Comparison of ENCODE assay signal across 15 mouse cellular contexts in genomic region chr11:96277151-96278044, GRCm38 (mm10). TPM values are rescaled to one million over a fixed set of nuclear protein-coding genes. Genes with fewer than 3 reads are reported as not detected.
DNase-seq lines count a peak whose midpoint lies in the region; ATAC-seq and TF ChIP-seq lines count a peak whose summit lies in the region.
"Had no signal": no experiment of that assay in that cellular context is flagged by ENCODE, and none has a peak within 500 bp of the region (broad histone marks: within the 10 kb centered on the region; RNA-seq: fewer than 3 reads in every experiment).

No protein-coding gene starts in this region.

- H3K9ac ChIP-seq in stomach, embryonic 15.5 days, result peak overlapping the region; percentile 12; the same call in 1 of the 2 replicates
- H3K9ac ChIP-seq in stomach, postnatal 0 days (ENCODE audit: low read length), result no peak overlapping the region
- no peak overlapping the region for H3K9ac ChIP-seq in limb, embryonic 11.5 days (ENCODE audit: low read length)
- H3K9ac ChIP-seq: embryonic facial prominence, embryonic 13.5 days; forebrain, embryonic 13.5 days; heart, embryonic 12.5 days had no signal

- no peak for ATAC-seq in stomach, embryonic 15.5 days (ENCODE audit: insufficient read depth, low FRiP score, low read depth)
- ATAC-seq in stomach, postnatal 0 days (ENCODE audit: low FRiP score, low TSS enrichment), result no peak
- no peak for ATAC-seq in limb, embryonic 11.5 days (ENCODE audit: insufficient number of reproducible peaks, low FRiP score, low TSS enrichment, low read depth)
- ATAC-seq: forebrain, embryonic 13.5 days had no signal

- H3K36me3 ChIP-seq in stomach, embryonic 15.5 days, result no peaks in the 10 kb centered on the region
- H3K36me3 ChIP-seq in stomach, postnatal 0 days (ENCODE audit: control insufficient read depth, insufficient read depth, low read length), result no peaks in the 10 kb centered on the region
- H3K36me3 ChIP-seq in limb, embryonic 11.5 days (ENCODE audit: control insufficient read depth, insufficient read depth, low read length), result no peaks in the 10 kb centered on the region
- no peaks in the 10 kb centered on the region for H3K36me3 ChIP-seq in thymus, adult 2 months (ENCODE audit: control insufficient read depth, insufficient read depth, low read length)
- H3K36me3 ChIP-seq: embryonic facial prominence, embryonic 13.5 days; heart, embryonic 12.5 days; midbrain, embryonic 10.5 days had no signal

- WGBS in stomach, embryonic 15.5 days, result 7% methylated on average over 35 of the region's 35 CpGs
- 10% methylated on average over 35 of the region's 35 CpGs for WGBS in stomach, postnatal 0 days
- WGBS in limb, embryonic 11.5 days, result under 1% methylated on average over 35 of the region's 35 CpGs
- WGBS in thymus, adult 2 months, result 8% methylated on average over 35 of the region's 35 CpGs

- TF ChIP-seq POLR2A in thymus, adult 2 months (IDR thresholded peaks at IDR 0.05; ENCODE audit: control insufficient read depth, extremely low read depth, insufficient read depth, low read length, poor library complexity), result no peak

- H3K4me2 ChIP-seq in stomach, embryonic 15.5 days, result peak overlapping the region; percentile 2; the same call in 1 of the 2 replicates
- no peak overlapping the region for H3K4me2 ChIP-seq in stomach, postnatal 0 days (replicated peaks; ENCODE audit: low read depth)
- H3K4me2 ChIP-seq in limb, embryonic 11.5 days (ENCODE audit: low read depth, severe bottlenecking), result peak overlapping the region; percentile 19
- H3K4me2 ChIP-seq: embryonic facial prominence, embryonic 13.5 days; forebrain, embryonic 13.5 days; heart, embryonic 12.5 days had no signal

- no peak for TF ChIP-seq EP300 in stomach, postnatal 0 days (optimal IDR thresholded peaks at IDR 0.05)

- H3K27me3 ChIP-seq in stomach, embryonic 15.5 days (replicated peaks), result peaks cover 83% of the 10 kb centered on the region
- peaks cover 41% of the 10 kb centered on the region for H3K27me3 ChIP-seq in stomach, postnatal 0 days (ENCODE audit: control insufficient read depth, insufficient read depth, low read length)
- peaks cover 89% of the 10 kb centered on the region for H3K27me3 ChIP-seq in limb, embryonic 11.5 days (ENCODE audit: control insufficient read depth, insufficient read depth, low read length)
- H3K27me3 ChIP-seq in thymus, adult 2 months (ENCODE audit: control insufficient read depth, insufficient read depth, low read length), result peaks cover 45% of the 10 kb centered on the region

- H3K4me1 ChIP-seq in stomach, embryonic 15.5 days, result peaks cover 12% of the 10 kb centered on the region
- H3K4me1 ChIP-seq in stomach, postnatal 0 days (replicated peaks; ENCODE audit: control insufficient read depth, insufficient read depth), result no peaks in the 10 kb centered on the region
- peaks cover 5% of the 10 kb centered on the region; the same call in 1 of the 2 replicates for H3K4me1 ChIP-seq in limb, embryonic 11.5 days (ENCODE audit: control insufficient read depth, insufficient read depth, low read length)
- no peaks in the 10 kb centered on the region for H3K4me1 ChIP-seq in thymus, adult 2 months (replicated peaks; ENCODE audit: control insufficient read depth, insufficient read depth, low read length)

- intact Hi-C loops in left cerebral cortex, postnatal 10 days (cut with DNase I), result loop anchor here (2.0 to 10.0 kb wide), 3 partner anchors 273 to 747 kb away; partner anchors contain the start of gene Scrn2

- no peak for TF ChIP-seq CTCF in stomach, postnatal 0 days (IDR thresholded peaks at IDR 0.05; ENCODE audit: low read depth)
- TF ChIP-seq CTCF in thymus, adult 2 months (IDR thresholded peaks at IDR 0.05; ENCODE audit: borderline replicate concordance, control insufficient read depth, extremely low read depth, insufficient read depth, low read length, poor library complexity), result no peak

- DNase-seq in adrenal gland, adult 2 months, result peak; percentile 76
- no peak for DNase-seq in adrenal gland, adult 8-10 months
- DNase-seq in stomach, postnatal 0 days (ENCODE audit: low spot score), result no peak
- no peak for DNase-seq in limb, embryonic 11.5 days (ENCODE audit: low spot score)
- no peak for DNase-seq in embryo, embryonic 10.5 days (ENCODE audit: low spot score)
- no peak for DNase-seq in thymus, adult 2 months
- no peak for DNase-seq in left cerebral cortex, postnatal 10 days (ENCODE audit: extremely low spot score in 1 of 2, low spot score in 2 of 2)
- DNase-seq: cerebellum, postnatal 25 days; gastrocnemius, postnatal 10 days had no signal

- H3K27ac ChIP-seq in stomach, embryonic 15.5 days, result no peak overlapping the region
- H3K27ac ChIP-seq in stomach, postnatal 0 days (replicated peaks), result no peak overlapping the region
- no peak overlapping the region for H3K27ac ChIP-seq in limb, embryonic 11.5 days (replicated peaks; ENCODE audit: low read depth, low read length)
- no peak overlapping the region for H3K27ac ChIP-seq in thymus, adult 2 months (ENCODE audit: control insufficient read depth, insufficient read depth, low read length)
- H3K27ac ChIP-seq: embryonic facial prominence, embryonic 13.5 days; forebrain, embryonic 13.5 days; midbrain, embryonic 10.5 days had no signal

- no peaks in the 10 kb centered on the region for H3K9me3 ChIP-seq in stomach, embryonic 15.5 days
- H3K9me3 ChIP-seq in stomach, postnatal 0 days (ENCODE audit: control insufficient read depth, low read length), result no peaks in the 10 kb centered on the region
- no peaks in the 10 kb centered on the region for H3K9me3 ChIP-seq in limb, embryonic 11.5 days (ENCODE audit: control insufficient read depth, low read length)
- H3K9me3 ChIP-seq: embryonic facial prominence, embryonic 13.5 days; forebrain, embryonic 13.5 days; heart, embryonic 12.5 days; midbrain, embryonic 10.5 days had no signal

- no peak overlapping the region for H3K4me3 ChIP-seq in stomach, embryonic 15.5 days (replicated peaks)
- no peak overlapping the region for H3K4me3 ChIP-seq in stomach, postnatal 0 days (ENCODE audit: low read depth, low read length)
- no peak overlapping the region for H3K4me3 ChIP-seq in limb, embryonic 11.5 days (ENCODE audit: low read depth, low read length)
- no peak overlapping the region for H3K4me3 ChIP-seq in thymus, adult 2 months (ENCODE audit: control insufficient read depth, insufficient read depth, low read length)
- H3K4me3 ChIP-seq: embryonic facial prominence, embryonic 13.5 days; forebrain, embryonic 13.5 days; heart, embryonic 12.5 days; midbrain, embryonic 10.5 days had no signal

RNA-seq across cellular contexts. Expression of gene Hoxb8, which starts 4.3 kb away (rescaled TPM):
- 10 to 100 TPM; 67.3 to 93.9 TPM for total RNA-seq in adrenal gland, adult 2 months (2021)
- 357 and 428 TPM in 2 replicates for polyA plus RNA-seq in adrenal gland, adult 2 months (2012; rRNA removed)
- total RNA-seq in adrenal gland, adult 8-10 months (2022), result 10 to 100 TPM; 50.4 to 99.8 (median 83.6) TPM
- 1.1 and 1.9 TPM in 2 replicates for polyA plus RNA-seq in stomach, embryonic 15.5 days (2015; fragmentation: Nextera tagmentation; extraction: Ambion mirVana)
- polyA plus RNA-seq in stomach, postnatal 0 days (2015; fragmentation: Nextera tagmentation; extraction: Ambion mirVana), result 0.42 and 0.83 TPM in 2 replicates
- 0.38 and 0.89 TPM in 2 replicates for polyA plus RNA-seq in limb, embryonic 11.5 days (2014; fragmentation: Nextera tagmentation; extraction: Ambion mirVana)
- 0.09 and 0.20 TPM in 2 replicates for polyA plus RNA-seq in thymus, adult 2 months (2012; rRNA removed)
- total RNA-seq in left cerebral cortex, postnatal 10 days (2021), result not detected
- total RNA-seq: left cerebral cortex, postnatal 14 days had no signal
- polyA plus RNA-seq: forebrain, embryonic 13.5 days; heart, embryonic 12.5 days; midbrain, embryonic 10.5 days had no signal

RNA-seq across cellular contexts. Expression of gene Hoxb9, which starts 6.1 kb away (rescaled TPM):
- total RNA-seq in adrenal gland, adult 2 months (2021), result 100 to 1,000 TPM; 183 to 377 TPM
- polyA plus RNA-seq in adrenal gland, adult 2 months (2012; rRNA removed), result 156 and 180 TPM in 2 replicates
- total RNA-seq in adrenal gland, adult 8-10 months (2022), result 100 to 1,000 TPM; 157 to 250 (median 226) TPM
- polyA plus RNA-seq in stomach, embryonic 15.5 days (2015; fragmentation: Nextera tagmentation; extraction: Ambion mirVana), result 0.13 and 0.35 TPM in 2 replicates
- 0.05 and 0.06 TPM in 2 replicates for polyA plus RNA-seq in stomach, postnatal 0 days (2015; fragmentation: Nextera tagmentation; extraction: Ambion mirVana)
- polyA plus RNA-seq in limb, embryonic 11.5 days (2014; fragmentation: Nextera tagmentation; extraction: Ambion mirVana), result 1.7 and 1.8 TPM in 2 replicates
- polyA plus RNA-seq in thymus, adult 2 months (2012; rRNA removed), result 0.09 and 0.22 TPM in 2 replicates
- total RNA-seq in left cerebral cortex, postnatal 10 days (2021), result not detected
- total RNA-seq: left cerebral cortex, postnatal 14 days had no signal
- polyA plus RNA-seq: forebrain, embryonic 13.5 days; midbrain, embryonic 10.5 days had no signal

RNA-seq across cellular contexts. Expression of gene Hoxb7, which starts 9.0 kb away (rescaled TPM):
- total RNA-seq in adrenal gland, adult 2 months (2021), result 10 to 100 TPM; 46.4 to 46.7 TPM
- 48.8 and 55.9 TPM in 2 replicates for polyA plus RNA-seq in adrenal gland, adult 2 months (2012; rRNA removed)
- 10 to 100 TPM; 44.6 to 62.9 (median 53.0) TPM for total RNA-seq in adrenal gland, adult 8-10 months (2022)
- polyA plus RNA-seq in stomach, embryonic 15.5 days (2015; fragmentation: Nextera tagmentation; extraction: Ambion mirVana), result 7.0 and 9.1 TPM in 2 replicates
- polyA plus RNA-seq in stomach, postnatal 0 days (2015; fragmentation: Nextera tagmentation; extraction: Ambion mirVana), result 5.5 and 6.0 TPM in 2 replicates
- 3.7 and 4.3 TPM in 2 replicates for polyA plus RNA-seq in limb, embryonic 11.5 days (2014; fragmentation: Nextera tagmentation; extraction: Ambion mirVana)
- polyA plus RNA-seq in thymus, adult 2 months (2012; rRNA removed), result 0.09 TPM in 1 of 2 replicates, not detected in the other
- not detected for total RNA-seq in left cerebral cortex, postnatal 10 days (2021)
- total RNA-seq: left cerebral cortex, postnatal 14 days had no signal
- polyA plus RNA-seq: forebrain, embryonic 13.5 days; midbrain, embryonic 10.5 days had no signal

RNA-seq across cellular contexts. Expression of gene Hoxb6, which starts 14.9 kb away (rescaled TPM):
- total RNA-seq in adrenal gland, adult 2 months (2021), result 10 to 100 TPM; 33.0 to 72.2 TPM
- polyA plus RNA-seq in adrenal gland, adult 2 months (2012; rRNA removed), result 201 and 210 TPM in 2 replicates
- 10 to 100 TPM; 56.4 to 77.8 (median 59.5) TPM for total RNA-seq in adrenal gland, adult 8-10 months (2022)
- polyA plus RNA-seq in stomach, embryonic 15.5 days (2015; fragmentation: Nextera tagmentation; extraction: Ambion mirVana), result 7.5 and 10.7 TPM in 2 replicates
- 6.9 and 7.9 TPM in 2 replicates for polyA plus RNA-seq in stomach, postnatal 0 days (2015; fragmentation: Nextera tagmentation; extraction: Ambion mirVana)
- 1.9 and 2.8 TPM in 2 replicates for polyA plus RNA-seq in limb, embryonic 11.5 days (2014; fragmentation: Nextera tagmentation; extraction: Ambion mirVana)
- 0.18 and 0.50 TPM in 2 replicates for polyA plus RNA-seq in thymus, adult 2 months (2012; rRNA removed)
- not detected for total RNA-seq in left cerebral cortex, postnatal 10 days (2021)
- total RNA-seq: left cerebral cortex, postnatal 14 days had no signal
- polyA plus RNA-seq: forebrain, embryonic 13.5 days; heart, embryonic 12.5 days; midbrain, embryonic 10.5 days had no signal

RNA-seq across cellular contexts. Expression of gene Hoxb5, which starts 25.7 kb away (rescaled TPM):
- total RNA-seq in adrenal gland, adult 2 months (2021), result 10 to 100 TPM; 15.2 to 31.6 TPM
- 43.4 and 45.6 TPM in 2 replicates for polyA plus RNA-seq in adrenal gland, adult 2 months (2012; rRNA removed)
- 10 to 100 TPM; 25.2 to 38.3 (median 26.7) TPM for total RNA-seq in adrenal gland, adult 8-10 months (2022)
- 17.6 and 17.9 TPM in 2 replicates for polyA plus RNA-seq in stomach, embryonic 15.5 days (2015; fragmentation: Nextera tagmentation; extraction: Ambion mirVana)
- polyA plus RNA-seq in stomach, postnatal 0 days (2015; fragmentation: Nextera tagmentation; extraction: Ambion mirVana), result 7.5 and 8.2 TPM in 2 replicates
- polyA plus RNA-seq in limb, embryonic 11.5 days (2014; fragmentation: Nextera tagmentation; extraction: Ambion mirVana), result 2.1 and 2.6 TPM in 2 replicates
- polyA plus RNA-seq in thymus, adult 2 months (2012; rRNA removed), result 0.18 and 0.22 TPM in 2 replicates
- not detected for total RNA-seq in left cerebral cortex, postnatal 10 days (2021)
- total RNA-seq: left cerebral cortex, postnatal 14 days had no signal
- polyA plus RNA-seq: forebrain, embryonic 13.5 days; midbrain, embryonic 10.5 days had no signal

Comparison
In these comparisons a context has a peak if more than half of its experiments do, and no peak if none do; other contexts are left out.
1. RNA of gene Hoxb8, which starts 4.3 kb away (polyA plus RNA-seq): 357 to 428 TPM in adrenal gland, adult 2 months; 1.1 to 1.9 TPM in stomach, embryonic 15.5 days, 0.38 to 0.89 TPM in limb, embryonic 11.5 days, 0.42 to 0.83 TPM in stomach, postnatal 0 days and 0.09 to 0.20 TPM in thymus, adult 2 months; every median in the first group is over 100 times any median in the second.
2. RNA of gene Hoxb9, which starts 6.1 kb away (polyA plus RNA-seq): 156 to 180 TPM in adrenal gland, adult 2 months; 1.7 to 1.8 TPM in limb, embryonic 11.5 days, 0.13 to 0.35 TPM in stomach, embryonic 15.5 days, 0.09 to 0.22 TPM in thymus, adult 2 months and 0.05 to 0.06 TPM in stomach, postnatal 0 days; every median in the first group is over 10 times any median in the second.